Mouse (Mus musculus) retina, adult 2 months (tissue): ENCODE measurements around the gene Cfap77.

Experiments
- DNase-seq: peaks from one replicate; pipeline ENCODE4 v3.0.0-alpha.2; 2012; ENCODE audit warnings: low read depth, low spot score

Gene Cfap77

GRCm38 (mm10) chr2:28907691-28908388, 147.0 kb downstream of the Cfap77 start:
- no peak for DNase-seq

- DNase-seq, result no peak
These were observed 149.3 kb downstream of the Cfap77 start for GRCm38 (mm10) chr2:28905561-28905960.

GRCm38 (mm10) chr2:28904786-28905185, 150.1 kb downstream of the Cfap77 start:
- DNase-seq, result no peak

- DNase-seq, result no peak
These were observed 151.0 kb downstream of the Cfap77 start for GRCm38 (mm10) chr2:28903871-28904270.

- no peak for DNase-seq
These were observed 152.6 kb downstream of the Cfap77 start for GRCm38 (mm10) chr2:28902291-28902690.

- DNase-seq, result no peak
These were observed 157.4 kb downstream of the Cfap77 start for GRCm38 (mm10) chr2:28897340-28897899.

- no peak for DNase-seq
These were observed 159.0 kb downstream of the Cfap77 start for GRCm38 (mm10) chr2:28895876-28896275.

GRCm38 (mm10) chr2:28893526-28893925, 161.3 kb downstream of the Cfap77 start:
- no peak for DNase-seq

GRCm38 (mm10) chr2:28892796-28893195, 162.1 kb downstream of the Cfap77 start:
- DNase-seq, result no peak

- DNase-seq, result no peak
These were observed 170.0 kb downstream of the Cfap77 start for GRCm38 (mm10) chr2:28884914-28885313.

GRCm38 (mm10) chr2:28882826-28883485, 171.9 kb downstream of the Cfap77 start:
- DNase-seq, result no peak

- no peak for DNase-seq
These were observed 172.8 kb downstream of the Cfap77 start for GRCm38 (mm10) chr2:28882047-28882446.

- no peak for DNase-seq
These were observed 173.6 kb downstream of the Cfap77 start for GRCm38 (mm10) chr2:28881275-28881674.
